Comparison of ENCODE assay signal across 16 mouse cellular contexts in genomic region chr11:84481661-84482060, GRCm38 (mm10). TPM values are rescaled to one million over a fixed set of nuclear protein-coding genes. Genes with fewer than 3 reads are reported as not detected.
A peak's percentile ranks its signal among the peaks of the same experiment; 100 is the strongest.
DNase-seq lines count a peak whose midpoint lies in the region; ATAC-seq and TF ChIP-seq lines count a peak whose summit lies in the region.
"Had no signal": no experiment of that assay in that cellular context is flagged by ENCODE, and none has a peak within 500 bp of the region (broad histone marks: within the 10 kb centered on the region; RNA-seq: fewer than 3 reads in every experiment).

No protein-coding gene starts in this region.

- no peak for ATAC-seq in hindbrain, embryonic 13.5 days (ENCODE audit: low FRiP score)
- ATAC-seq in midbrain, embryonic 14.5 days (ENCODE audit: low FRiP score, low TSS enrichment), result no peak
- ATAC-seq: lung, postnatal 0 days had no signal

- H3K9ac ChIP-seq in hindbrain, embryonic 13.5 days, result no peak overlapping the region
- H3K9ac ChIP-seq in midbrain, embryonic 14.5 days (replicated peaks; ENCODE audit: low read length), result no peak overlapping the region
- H3K9ac ChIP-seq: heart, embryonic 15.5 days; limb, embryonic 13.5 days; liver, embryonic 14.5 days had no signal

- no peaks in the 10 kb centered on the region for H3K36me3 ChIP-seq in hindbrain, embryonic 13.5 days
- no peaks in the 10 kb centered on the region for H3K36me3 ChIP-seq in hindbrain, embryonic 10.5 days
- no peaks in the 10 kb centered on the region for H3K36me3 ChIP-seq in midbrain, embryonic 14.5 days (ENCODE audit: control insufficient read depth, insufficient read depth, low read length)
- H3K36me3 ChIP-seq: heart, embryonic 15.5 days; limb, embryonic 13.5 days had no signal

- no peak for TF ChIP-seq CTCF in brain, embryonic 14.5 days (IDR thresholded peaks at IDR 0.05; ENCODE audit: borderline replicate concordance, extremely low read depth, insufficient read depth, insufficient read length)

- peaks cover 27% of the 10 kb centered on the region for H3K4me1 ChIP-seq in hindbrain, embryonic 13.5 days (replicated peaks)
- 0 out of 2 replicates have a peak, but pooled peaks cover 7% of the 10 kb centered on the region for H3K4me1 ChIP-seq in hindbrain, embryonic 10.5 days (replicated peaks)
- H3K4me1 ChIP-seq in midbrain, embryonic 14.5 days (ENCODE audit: control insufficient read depth, insufficient read depth, low read length), result peaks cover 30% of the 10 kb centered on the region
- H3K4me1 ChIP-seq: limb, embryonic 13.5 days had no signal

- H3K9me3 ChIP-seq in hindbrain, embryonic 13.5 days, result no peaks in the 10 kb centered on the region
- no peaks in the 10 kb centered on the region for H3K9me3 ChIP-seq in hindbrain, embryonic 10.5 days
- H3K9me3 ChIP-seq in midbrain, embryonic 14.5 days (ENCODE audit: control insufficient read depth, low read length), result no peaks in the 10 kb centered on the region
- H3K9me3 ChIP-seq: heart, embryonic 15.5 days; limb, embryonic 13.5 days had no signal

- H3K4me2 ChIP-seq in hindbrain, embryonic 13.5 days, result no peak overlapping the region
- H3K4me2 ChIP-seq in midbrain, embryonic 14.5 days (ENCODE audit: low read length), result peak overlapping the region; percentile 11
- H3K4me2 ChIP-seq: heart, embryonic 15.5 days; limb, embryonic 13.5 days had no signal

- 29% methylated on average over 7 of the region's 7 CpGs for WGBS in hindbrain, embryonic 13.5 days
- 76% methylated on average over 7 of the region's 7 CpGs for WGBS in hindbrain, embryonic 10.5 days
- WGBS in midbrain, embryonic 14.5 days, result 12% methylated on average over 7 of the region's 7 CpGs

- H3K27ac ChIP-seq in hindbrain, embryonic 13.5 days, result peak overlapping the region; percentile 66
- no peak overlapping the region for H3K27ac ChIP-seq in hindbrain, embryonic 10.5 days
- H3K27ac ChIP-seq in midbrain, embryonic 14.5 days (replicated peaks; ENCODE audit: low read depth, low read length), result peak overlapping the region; percentile 70; the same call in 1 of the 2 replicates
- H3K27ac ChIP-seq: heart, adult 2 months; heart, embryonic 15.5 days; limb, embryonic 13.5 days; liver, embryonic 14.5 days had no signal

- DNase-seq in hindbrain, embryonic 10.5 days (ENCODE audit: low spot score), result no peak
- DNase-seq in A20 (ENCODE audit: low read depth, low spot score), result peak; percentile 23
- DNase-seq in brain, embryonic 14.5 days (ENCODE audit: low read depth), result peak; percentile 70
- DNase-seq in midbrain, embryonic 14.5 days, result peak; percentile 65
- DNase-seq in right cerebral cortex, adult 2 months (ENCODE audit: low spot score in 2 of 2), result no peak
- DNase-seq in lung, postnatal 10 days, result no peak
- DNase-seq: cerebellum, postnatal 10 days; gastrocnemius, postnatal 10 days; heart, adult 2 months; right cerebral cortex, postnatal 25 days had no signal

- H3K27me3 ChIP-seq in hindbrain, embryonic 13.5 days, result no peaks in the 10 kb centered on the region
- no peaks in the 10 kb centered on the region for H3K27me3 ChIP-seq in hindbrain, embryonic 10.5 days (ENCODE audit: insufficient read depth, poor library complexity, severe bottlenecking)
- no peaks in the 10 kb centered on the region for H3K27me3 ChIP-seq in midbrain, embryonic 14.5 days (ENCODE audit: control insufficient read depth, insufficient read depth, low read length)
- H3K27me3 ChIP-seq: heart, embryonic 15.5 days; limb, embryonic 13.5 days had no signal

- TF ChIP-seq POLR2A in brain, embryonic 14.5 days (IDR thresholded peaks at IDR 0.05; ENCODE audit: borderline replicate concordance, extremely low read depth, insufficient read depth, insufficient read length, poor library complexity, severe bottlenecking), result no peak

- H3K4me3 ChIP-seq in hindbrain, embryonic 13.5 days, result no peak overlapping the region
- no peak overlapping the region for H3K4me3 ChIP-seq in hindbrain, embryonic 10.5 days
- no peak overlapping the region for H3K4me3 ChIP-seq in midbrain, embryonic 14.5 days (replicated peaks; ENCODE audit: low read depth, low read length)
- H3K4me3 ChIP-seq: heart, adult 2 months; heart, embryonic 15.5 days; limb, embryonic 13.5 days had no signal

RNA-seq across cellular contexts. Expression of gene Aatf, which starts 31.7 kb away (rescaled TPM):
- polyA plus RNA-seq in hindbrain, embryonic 13.5 days (2015; fragmentation: Nextera tagmentation; extraction: Ambion mirVana), result 56.9 and 57.4 TPM in 2 replicates
- polyA plus RNA-seq in hindbrain, embryonic 10.5 days (2016; fragmentation: Nextera tagmentation; extraction: Ambion mirVana), result 46.8 and 52.1 TPM in 2 replicates
- 7.1 and 14.6 TPM in 2 replicates for polyA plus RNA-seq in brain, embryonic 14.5 days (2012; rRNA removed)
- 41.6 and 46.3 TPM in 2 replicates for polyA plus RNA-seq in midbrain, embryonic 14.5 days (2014; fragmentation: Nextera tagmentation; extraction: Ambion mirVana)

RNA-seq across cellular contexts. Expression of gene Lhx1, which starts 43.7 kb away (rescaled TPM):
- 64.6 and 67.7 TPM in 2 replicates for polyA plus RNA-seq in hindbrain, embryonic 13.5 days (2015; fragmentation: Nextera tagmentation; extraction: Ambion mirVana)
- 9.8 and 30.5 TPM in 2 replicates for polyA plus RNA-seq in hindbrain, embryonic 10.5 days (2016; fragmentation: Nextera tagmentation; extraction: Ambion mirVana)
- 36.2 and 64.4 TPM in 2 replicates for polyA plus RNA-seq in brain, embryonic 14.5 days (2012; rRNA removed)
- polyA plus RNA-seq in midbrain, embryonic 14.5 days (2014; fragmentation: Nextera tagmentation; extraction: Ambion mirVana), result 49.8 and 53.0 TPM in 2 replicates
- polyA plus RNA-seq: heart, adult 2 months; heart, embryonic 15.5 days; liver, embryonic 14.5 days; thymus, postnatal 0 days had no signal

Comparison
In these comparisons a context has a peak if more than half of its experiments do, and no peak if none do; other contexts are left out.
1. DNase-seq: peak in A20 (single experiment), brain, embryonic 14.5 days (single experiment) and midbrain, embryonic 14.5 days (single experiment); none in hindbrain, embryonic 10.5 days (single experiment), right cerebral cortex, adult 2 months (0 of 2) and lung, postnatal 10 days (single experiment).